Mouse (Mus musculus) cerebellum, adult 2 months (tissue): ENCODE measurements around the gene Srbd1.

ENCODE experiments used
- CTCF ChIP-seq: fragments of 200-500 bp; IDR thresholded peaks from 2 replicates; pipeline ENCODE4 v1.5.1; 2011; ENCODE audit warnings: low read depth, mild to moderate bottlenecking, control low read depth, low read length, moderate library complexity, borderline replicate concordance; ENCODE audit not compliant: insufficient read depth
- POLR2A ChIP-seq: fragments of 200-500 bp; IDR thresholded peaks from 2 replicates; pipeline ENCODE4 v1.6.1; 2011; ENCODE audit warnings: low read length, control low read depth, borderline replicate concordance; ENCODE audit not compliant: insufficient read depth

GRCm38 (mm10) chr17:86175516-86175915 is 30.5 kb upstream of the Srbd1 start:
- no peak for TF ChIP-seq CTCF
- no peak for TF ChIP-seq POLR2A
